Comparison of ENCODE assay signal across 28 mouse cellular contexts in the genomic region with DNA sequence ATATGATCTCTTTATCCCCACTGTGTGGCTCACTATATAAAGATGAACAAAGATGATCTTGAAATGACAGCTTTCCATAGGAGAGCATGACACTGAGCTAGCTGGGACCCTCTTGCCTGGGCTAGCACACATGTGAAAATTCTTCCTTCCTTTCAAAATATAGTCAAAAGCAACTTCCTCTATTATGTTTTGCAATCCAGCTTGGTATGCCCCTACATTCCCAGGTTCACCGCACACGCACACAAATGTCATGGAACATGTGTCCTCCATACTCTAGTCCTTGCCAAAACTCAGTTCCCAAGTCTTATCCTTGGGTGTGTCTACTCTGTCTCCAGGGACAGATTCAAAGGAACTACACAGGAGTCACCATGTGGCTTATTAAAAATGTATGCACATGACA.
"Had no signal": no experiment of that assay in that cellular context is flagged by ENCODE, and none has a peak within 500 bp of the region (broad histone marks: within the 10 kb centered on the region; RNA-seq: fewer than 3 reads in every experiment).

No protein-coding gene starts in this region.

- H3K27me3 ChIP-seq: heart, embryonic 15.5 days; hindbrain, embryonic 13.5 days; hindbrain, embryonic 15.5 days; kidney, embryonic 15.5 days; limb, embryonic 12.5 days; liver, embryonic 13.5 days had no signal

- ATAC-seq: hindbrain, postnatal 0 days; intestine, embryonic 16.5 days had no signal

- H3K27ac ChIP-seq: gastrocnemius, adult 2 months; heart, adult 2 months; heart, embryonic 13.5 days; heart, embryonic 15.5 days; hindbrain, embryonic 13.5 days; hindbrain, embryonic 15.5 days; hindbrain, postnatal 0 days; kidney, embryonic 15.5 days; kidney, postnatal 0 days; limb, embryonic 10.5 days; limb, embryonic 12.5 days; liver, embryonic 13.5 days had no signal

- H3K4me3 ChIP-seq: gastrocnemius, adult 2 months; heart, adult 2 months; heart, embryonic 13.5 days; heart, embryonic 15.5 days; hindbrain, embryonic 13.5 days; hindbrain, embryonic 15.5 days; kidney, embryonic 15.5 days; limb, embryonic 10.5 days; limb, embryonic 12.5 days; liver, embryonic 13.5 days had no signal

- H3K9me3 ChIP-seq: heart, embryonic 13.5 days; heart, embryonic 15.5 days; hindbrain, embryonic 13.5 days; hindbrain, embryonic 15.5 days; kidney, embryonic 15.5 days; limb, embryonic 10.5 days; limb, embryonic 12.5 days; liver, embryonic 13.5 days had no signal

- H3K9ac ChIP-seq: heart, embryonic 13.5 days; heart, embryonic 15.5 days; hindbrain, embryonic 13.5 days; hindbrain, embryonic 15.5 days; kidney, embryonic 15.5 days; limb, embryonic 12.5 days; liver, embryonic 13.5 days had no signal

- H3K4me2 ChIP-seq: heart, embryonic 11.5 days; heart, embryonic 13.5 days; heart, embryonic 15.5 days; hindbrain, embryonic 13.5 days; hindbrain, embryonic 15.5 days; kidney, embryonic 15.5 days; limb, embryonic 12.5 days; liver, embryonic 11.5 days; liver, embryonic 13.5 days had no signal

- H3K36me3 ChIP-seq: heart, embryonic 13.5 days; heart, embryonic 15.5 days; hindbrain, embryonic 13.5 days; hindbrain, embryonic 15.5 days; kidney, embryonic 15.5 days; limb, embryonic 10.5 days; limb, embryonic 12.5 days; liver, embryonic 13.5 days had no signal

- DNase-seq: gastrocnemius, adult 2 months; gastrocnemius, postnatal 10 days; gastrocnemius, postnatal 25 days; heart, adult 11 months; heart, adult 2 months; heart, postnatal 14 days; heart, postnatal 36 days; kidney, adult 11 months; kidney, adult 2 months; kidney, adult 9 months; kidney, postnatal 14 days; kidney, postnatal 36 days; layer of hippocampus, adult 9-11 months; layer of hippocampus, postnatal 36 days; liver; liver, embryonic 13.5 days had no signal

- H3K4me1 ChIP-seq: hindbrain, embryonic 13.5 days; hindbrain, embryonic 15.5 days; limb, embryonic 10.5 days had no signal
